Mouse (Mus musculus): ENCODE measurements around the gene Pex26. TPM values are rescaled to one million over a fixed set of nuclear protein-coding genes. Genes with fewer than 3 reads are reported as not detected.
A peak's percentile ranks its signal among the peaks of the same experiment; 100 is the strongest.

Pex26 gene
- polyA plus RNA-seq, 1 experiment = 21.0 TPM

DNA sequence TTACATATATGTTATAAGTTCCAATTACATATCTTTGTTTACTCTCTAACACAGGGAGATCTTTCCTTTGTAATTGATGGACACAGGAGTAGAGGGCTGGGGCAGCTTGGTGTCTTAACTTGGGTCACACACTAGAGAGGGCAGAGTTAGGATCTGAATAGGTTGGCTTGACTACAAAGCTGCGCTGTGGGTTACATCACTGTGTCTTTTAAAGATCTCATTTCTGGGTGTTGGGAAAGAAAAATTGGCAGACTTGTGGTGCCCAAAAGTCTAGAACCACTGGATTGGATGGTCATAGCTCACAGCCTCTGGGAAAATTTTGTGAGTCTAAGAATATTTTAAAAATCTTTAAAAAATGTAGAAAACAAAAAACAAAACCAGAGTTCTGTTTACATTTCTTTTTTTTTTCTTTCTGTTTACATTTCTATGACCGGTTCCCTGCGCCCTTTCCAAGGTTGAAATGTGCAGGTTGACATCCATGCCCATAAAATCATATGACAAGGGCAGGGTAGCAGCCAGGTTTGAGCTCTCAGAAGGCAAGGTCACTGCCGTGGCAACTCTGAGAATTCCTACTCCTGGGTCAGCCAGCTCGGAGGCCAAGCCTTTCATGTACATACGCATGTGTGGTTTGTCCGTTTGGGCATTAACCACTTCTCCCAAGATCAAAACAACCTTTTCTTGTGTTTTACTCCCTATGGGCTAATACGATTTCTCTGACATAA is 38.6 kb downstream of the Pex26 start:
- no peaks in the 10 kb centered on the region for H3K36me3 ChIP-seq (ENCODE audit: control insufficient read depth, insufficient read depth, low read length)
- no peak overlapping the region for H3K27ac ChIP-seq (ENCODE audit: insufficient read depth, low read depth, low read length)
- no peaks in the 10 kb centered on the region for H3K27me3 ChIP-seq (replicated peaks; ENCODE audit: control insufficient read depth, insufficient read depth, low read length)
- DNase-seq = no peak
- H3K4me3 ChIP-seq (ENCODE audit: insufficient read depth, low read depth, low read length) = no peak overlapping the region
- no peak for TF ChIP-seq POLR2A (IDR thresholded peaks at IDR 0.05; ENCODE audit: low read depth, low read length)
- TF ChIP-seq CTCF (conservative IDR thresholded peaks at IDR 0.05; ENCODE audit: insufficient read depth, insufficient read length, low read depth, low read length) = no peak
- 74% methylated on average over 8 of the region's 8 CpGs for WGBS
- 0 out of 2 replicates have a peak, but pooled peaks cover 2% of the 10 kb centered on the region for H3K4me1 ChIP-seq (ENCODE audit: control insufficient read depth, insufficient read depth, low read length)

DNA sequence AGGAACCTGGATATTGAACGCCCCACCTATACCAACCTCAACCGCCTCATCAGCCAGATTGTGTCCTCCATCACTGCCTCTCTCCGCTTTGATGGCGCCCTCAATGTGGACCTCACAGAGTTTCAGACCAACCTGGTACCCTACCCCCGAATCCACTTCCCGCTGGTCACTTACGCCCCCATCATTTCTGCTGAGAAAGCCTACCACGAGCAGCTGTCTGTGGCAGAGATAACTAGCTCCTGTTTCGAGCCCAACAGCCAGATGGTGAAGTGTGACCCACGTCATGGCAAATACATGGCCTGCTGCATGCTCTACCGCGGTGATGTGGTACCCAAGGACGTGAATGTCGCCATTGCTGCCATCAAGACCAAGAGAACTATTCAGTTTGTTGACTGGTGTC is 39.5 kb downstream of the Pex26 start:
- DNase-seq = no peak
- Histone ChIP-seq H3K27me3 (replicated peaks; ENCODE audit: control insufficient read depth, insufficient read depth, low read length) (no peaks in the 10 kb centered on the region), H3K4me1 (ENCODE audit: control insufficient read depth, insufficient read depth, low read length) (0 out of 2 replicates have a peak, but pooled peaks cover 2% of the 10 kb centered on the region), H3K4me3 (ENCODE audit: insufficient read depth, low read depth, low read length) (no peak overlapping the region), H3K36me3 (ENCODE audit: control insufficient read depth, insufficient read depth, low read length) (no peaks in the 10 kb centered on the region), H3K27ac (ENCODE audit: insufficient read depth, low read depth, low read length) (no peak overlapping the region)
- TF ChIP-seq CTCF (conservative IDR thresholded peaks at IDR 0.05; ENCODE audit: insufficient read depth, insufficient read length, low read depth, low read length) (no peak), POLR2A (IDR thresholded peaks at IDR 0.05; ENCODE audit: low read depth, low read length) (no peak)
- 98% methylated on average over 14 of the region's 14 CpGs for WGBS

DNA sequence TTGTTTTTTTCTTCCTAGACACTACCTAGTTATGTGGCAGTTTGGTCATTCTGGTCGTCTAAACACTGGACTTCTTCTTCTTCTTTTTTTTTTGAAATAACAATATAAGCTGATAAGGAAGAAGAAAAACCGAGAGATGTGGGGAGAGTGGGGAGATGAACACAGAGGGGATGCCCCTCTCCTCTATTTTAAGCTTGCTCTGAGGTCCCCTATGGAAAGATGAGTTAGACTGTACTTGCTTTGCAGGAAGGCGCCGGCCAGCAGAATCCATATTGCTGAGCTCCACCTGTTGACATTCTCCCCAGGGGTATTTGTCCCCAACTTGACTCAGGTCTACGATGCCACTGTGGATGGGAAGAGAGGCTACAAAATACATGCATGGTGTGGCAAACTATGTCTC is 40.6 kb downstream of the Pex26 start:
- 0 out of 2 replicates have a peak, but pooled peaks cover 2% of the 10 kb centered on the region for H3K4me1 ChIP-seq (ENCODE audit: control insufficient read depth, insufficient read depth, low read length)
- no peak overlapping the region for H3K4me3 ChIP-seq (ENCODE audit: insufficient read depth, low read depth, low read length)
- no peaks in the 10 kb centered on the region for H3K27me3 ChIP-seq (replicated peaks; ENCODE audit: control insufficient read depth, insufficient read depth, low read length)
- TF ChIP-seq CTCF (conservative IDR thresholded peaks at IDR 0.05; ENCODE audit: insufficient read depth, insufficient read length, low read depth, low read length) = no peak
- TF ChIP-seq POLR2A (IDR thresholded peaks at IDR 0.05; ENCODE audit: low read depth, low read length) = no peak
- no peak for DNase-seq
- no peaks in the 10 kb centered on the region for H3K36me3 ChIP-seq (ENCODE audit: control insufficient read depth, insufficient read depth, low read length)
- 85% methylated on average over 5 of the region's 5 CpGs for WGBS
- no peak overlapping the region for H3K27ac ChIP-seq (ENCODE audit: insufficient read depth, low read depth, low read length)

DNA sequence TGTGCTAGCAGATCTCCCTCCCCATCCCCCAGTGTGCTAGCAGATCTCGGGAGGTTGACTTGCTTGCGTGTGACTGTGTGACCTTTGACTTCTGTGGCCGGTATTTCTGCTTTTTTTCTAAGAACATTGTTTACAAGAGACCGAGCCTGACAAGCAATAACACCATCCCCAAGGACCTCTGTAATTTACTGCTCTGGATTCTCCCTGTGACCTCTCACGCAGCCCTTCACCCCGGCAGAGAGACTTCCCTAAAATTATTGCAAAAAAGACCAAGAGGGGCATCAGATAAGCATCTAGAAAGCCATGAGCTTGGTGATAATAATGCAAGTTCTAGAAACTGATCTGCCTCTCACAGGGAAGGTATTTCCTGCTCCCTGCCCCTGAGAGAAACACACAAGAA is 41.5 kb downstream of the Pex26 start:
- Histone ChIP-seq H3K27me3 (replicated peaks; ENCODE audit: control insufficient read depth, insufficient read depth, low read length) (no peaks in the 10 kb centered on the region), H3K4me1 (ENCODE audit: control insufficient read depth, insufficient read depth, low read length) (0 out of 2 replicates have a peak, but pooled peaks cover 2% of the 10 kb centered on the region), H3K4me3 (ENCODE audit: insufficient read depth, low read depth, low read length) (no peak overlapping the region), H3K27ac (ENCODE audit: insufficient read depth, low read depth, low read length) (no peak overlapping the region), H3K36me3 (ENCODE audit: control insufficient read depth, insufficient read depth, low read length) (no peaks in the 10 kb centered on the region)
- peak; percentile 73 for DNase-seq
- TF ChIP-seq CTCF (conservative IDR thresholded peaks at IDR 0.05; ENCODE audit: insufficient read depth, insufficient read length, low read depth, low read length) (no peak), POLR2A (IDR thresholded peaks at IDR 0.05; ENCODE audit: low read depth, low read length) (no peak)
- 18% methylated on average over 6 of the region's 6 CpGs for whole genome bisulfite sequencing

DNA sequence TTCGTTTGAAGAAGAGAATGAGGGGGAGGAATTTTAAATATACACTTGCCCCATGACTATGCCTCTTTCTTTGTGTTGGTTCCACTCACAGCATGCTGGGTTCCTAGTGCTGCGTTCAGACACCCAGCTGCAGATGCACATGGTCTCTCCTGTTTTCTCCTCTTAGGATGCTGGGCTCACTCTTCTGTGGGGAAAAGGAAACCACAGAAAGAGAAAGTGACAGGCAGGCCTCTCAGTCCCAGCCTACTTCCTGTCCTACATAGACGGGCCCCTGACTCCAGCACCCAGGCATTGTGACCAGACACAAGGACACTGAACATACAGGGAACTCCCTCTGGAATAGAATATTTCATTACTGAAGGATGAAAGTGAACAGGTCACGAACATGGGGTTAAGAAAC is 42.6 kb downstream of the Pex26 start:
- H3K36me3 ChIP-seq (ENCODE audit: control insufficient read depth, insufficient read depth, low read length) = no peaks in the 10 kb centered on the region
- H3K27me3 ChIP-seq (replicated peaks; ENCODE audit: control insufficient read depth, insufficient read depth, low read length) = no peaks in the 10 kb centered on the region
- WGBS = 58% methylated on average over 4 of the region's 4 CpGs
- 0 out of 2 replicates have a peak, but pooled peaks cover 2% of the 10 kb centered on the region for H3K4me1 ChIP-seq (ENCODE audit: control insufficient read depth, insufficient read depth, low read length)
- no peak for DNase-seq
- H3K27ac ChIP-seq (ENCODE audit: insufficient read depth, low read depth, low read length) = no peak overlapping the region
- TF ChIP-seq CTCF (conservative IDR thresholded peaks at IDR 0.05; ENCODE audit: insufficient read depth, insufficient read length, low read depth, low read length) (no peak), POLR2A (IDR thresholded peaks at IDR 0.05; ENCODE audit: low read depth, low read length) (no peak)
- H3K4me3 ChIP-seq (ENCODE audit: insufficient read depth, low read depth, low read length) = no peak overlapping the region

DNA sequence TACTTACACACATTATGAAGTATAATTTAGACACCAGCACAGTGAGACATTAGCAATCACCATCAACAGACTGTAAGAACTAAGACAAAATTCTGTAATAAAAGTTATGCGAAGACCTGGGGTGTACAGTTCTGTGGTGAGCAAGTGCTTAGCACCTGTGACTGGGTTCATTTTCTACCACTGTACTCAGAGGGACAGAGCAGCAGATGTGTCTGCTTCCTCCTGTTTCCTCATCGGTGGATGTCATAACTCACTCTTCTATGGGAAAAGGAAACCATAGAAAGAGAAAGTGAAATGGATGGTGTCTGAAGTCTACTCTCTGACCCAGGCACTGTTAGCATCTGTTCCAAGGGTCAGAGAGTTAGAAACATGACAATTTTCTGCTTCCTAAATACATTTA is 43.3 kb downstream of the Pex26 start:
- H3K4me3 ChIP-seq (ENCODE audit: insufficient read depth, low read depth, low read length) = no peak overlapping the region
- 48% methylated on average over 2 of the region's 2 CpGs for WGBS
- 0 out of 2 replicates have a peak, but pooled peaks cover 2% of the 10 kb centered on the region for H3K4me1 ChIP-seq (ENCODE audit: control insufficient read depth, insufficient read depth, low read length)
- no peak overlapping the region for H3K27ac ChIP-seq (ENCODE audit: insufficient read depth, low read depth, low read length)
- TF ChIP-seq POLR2A (IDR thresholded peaks at IDR 0.05; ENCODE audit: low read depth, low read length) (no peak), CTCF (conservative IDR thresholded peaks at IDR 0.05; ENCODE audit: insufficient read depth, insufficient read length, low read depth, low read length) (no peak)
- no peaks in the 10 kb centered on the region for H3K36me3 ChIP-seq (ENCODE audit: control insufficient read depth, insufficient read depth, low read length)
- H3K27me3 ChIP-seq (replicated peaks; ENCODE audit: control insufficient read depth, insufficient read depth, low read length) = no peaks in the 10 kb centered on the region
- no peak for DNase-seq

DNA sequence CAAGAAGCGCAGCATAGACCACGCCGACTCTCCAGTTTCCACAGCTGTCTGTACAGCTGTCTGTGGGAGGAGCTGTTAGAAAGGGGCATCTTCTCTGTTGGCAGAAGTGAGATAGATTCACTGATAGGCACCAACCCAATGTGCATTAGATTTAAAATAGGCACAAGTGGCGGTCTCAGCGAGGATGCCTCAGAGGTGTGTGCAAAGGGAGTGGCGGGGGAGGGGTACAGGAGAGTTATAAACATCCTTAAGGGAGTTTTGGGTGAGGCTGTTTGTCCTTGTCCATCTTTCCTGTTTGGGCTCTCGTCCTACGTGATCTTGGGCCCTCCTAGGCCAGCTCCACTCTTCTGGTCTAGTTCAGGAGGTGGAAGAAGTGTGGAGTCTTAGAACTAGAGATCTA is 45.0 kb downstream of the Pex26 start:
- 0 out of 2 replicates have a peak, but pooled peaks cover 2% of the 10 kb centered on the region for H3K4me1 ChIP-seq (ENCODE audit: control insufficient read depth, insufficient read depth, low read length)
- H3K36me3 ChIP-seq (ENCODE audit: control insufficient read depth, insufficient read depth, low read length) = no peaks in the 10 kb centered on the region
- WGBS = 78% methylated on average over 8 of the region's 8 CpGs
- TF ChIP-seq POLR2A (IDR thresholded peaks at IDR 0.05; ENCODE audit: low read depth, low read length) = no peak
- no peak for TF ChIP-seq CTCF (conservative IDR thresholded peaks at IDR 0.05; ENCODE audit: insufficient read depth, insufficient read length, low read depth, low read length)
- H3K27me3 ChIP-seq (replicated peaks; ENCODE audit: control insufficient read depth, insufficient read depth, low read length) = no peaks in the 10 kb centered on the region
- H3K27ac ChIP-seq (ENCODE audit: insufficient read depth, low read depth, low read length) = no peak overlapping the region
- H3K4me3 ChIP-seq (ENCODE audit: insufficient read depth, low read depth, low read length) = no peak overlapping the region
- DNase-seq = no peak
